Mouse (Mus musculus) neural tube, embryonic 12.5 days (tissue): Measurements from ENCODE around the gene Cyb561d2. TPM values are rescaled to one million over a fixed set of nuclear protein-coding genes. Genes with fewer than 3 reads are reported as not detected.

Experiments
- ATAC-seq: fragments of 200-750 bp; cut with Nextera tagmentation; 2 replicates; pipeline ENCODE4 v1.8.0; 2017; ENCODE audit warnings: low read depth, mild to moderate bottlenecking, moderate TSS enrichment, moderate library complexity; ENCODE audit not compliant: low FRiP score
- H3K27ac ChIP-seq: fragments of 300-500 bp; sonication (generic); 2 replicates; pipeline ENCODE4 v1.5.1; 2016
- H3K27me3 ChIP-seq: fragments of 300-500 bp; sonication (generic); replicated peaks from 2 replicates; pipeline ENCODE4 v1.6.1; 2016; ENCODE audit warnings: mild to moderate bottlenecking
- H3K36me3 ChIP-seq: fragments of 300-500 bp; sonication (generic); 2 replicates; pipeline ENCODE4 v1.6.1; 2016; ENCODE audit warnings: mild to moderate bottlenecking
- H3K4me1 ChIP-seq: fragments of 300-500 bp; sonication (generic); 2 replicates; pipeline ENCODE4 v1.6.1; 2016
- H3K4me2 ChIP-seq: fragments of 300-500 bp; sonication (generic); replicated peaks from 2 replicates; pipeline ENCODE4 v1.6.1; 2016; ENCODE audit warnings: mild to moderate bottlenecking
- H3K4me3 ChIP-seq: fragments of 300-500 bp; sonication (generic); 2 replicates; pipeline ENCODE4 v1.5.1; 2016
- H3K9ac ChIP-seq: fragments of 300-500 bp; sonication (generic); 2 replicates; pipeline ENCODE4 v1.6.1; 2016; ENCODE audit warnings: mild to moderate bottlenecking
- H3K9me3 ChIP-seq: fragments of 300-500 bp; sonication (generic); 2 replicates; pipeline ENCODE4 v1.6.1; 2016; ENCODE audit warnings: mild to moderate bottlenecking
- WGBS: fragments of 180-500 bp; shearing (Covaris S2); methylation state at CpG from one replicate; pipeline ENCODE4 v1.1.7; 2016; 5-methylcytosine and 5-hydroxymethylcytosine counted together
- polyA plus RNA-seq: library from polyadenylated mRNA; unstranded; fragments of >200 nt; fragmentation: Nextera tagmentation; extraction: Ambion mirVana; gene quantifications from 2 replicates; pipeline ENCODE4 v1.2.1, GENCODE M21; 2016

The Cyb561d2 gene
- polyA plus RNA-seq = 24.2 and 25.4 TPM in 2 replicates

DNA sequence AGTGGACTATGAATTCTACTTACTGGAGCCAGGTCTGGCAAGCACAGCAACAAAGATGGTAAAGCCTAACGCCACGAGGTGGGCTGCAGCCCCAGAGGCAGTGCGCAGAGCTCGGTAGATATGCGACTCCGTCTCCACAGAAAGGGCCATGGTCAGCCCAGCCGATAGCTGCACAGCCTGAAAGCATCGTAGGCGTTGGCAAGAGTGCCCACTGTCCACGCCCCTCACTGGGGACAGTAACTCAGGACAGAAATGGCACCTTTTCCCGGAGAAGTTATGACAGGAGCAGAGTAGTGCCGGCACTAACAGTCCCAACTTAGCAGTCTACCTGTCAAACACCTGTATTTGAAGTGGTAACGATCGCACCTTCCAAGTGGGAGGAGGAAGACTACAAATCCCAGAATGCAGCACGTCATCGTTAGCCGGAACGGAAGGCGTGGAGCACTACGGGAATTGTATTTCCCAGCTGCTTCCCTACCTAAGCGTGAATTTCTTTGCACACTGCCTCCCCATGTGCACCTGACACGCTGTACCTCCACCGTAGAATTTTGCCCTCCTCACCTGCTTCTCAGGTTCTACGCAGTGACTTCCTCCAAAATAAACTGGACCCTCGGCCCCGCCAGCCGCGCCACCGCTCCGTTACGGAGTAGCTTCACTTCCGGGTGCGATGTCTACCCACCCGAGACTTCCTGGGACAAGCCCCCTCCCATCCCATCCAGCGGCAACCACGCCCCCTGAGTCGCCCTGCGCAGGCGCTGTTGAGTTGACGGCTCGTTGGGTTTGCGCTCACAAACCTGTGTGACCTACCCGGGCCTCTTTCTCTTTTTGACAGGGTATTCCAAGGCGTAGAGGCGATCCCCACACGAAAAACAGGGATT is at the start of gene Cyb561d2, which contains the start of gene Nprl2:
TSS of gene Cyb561d2 (minus strand) at position 720 of the 878 bp plus-strand sequence.
TSS of gene Nprl2 (plus strand) at position 753 of the 878 bp plus-strand sequence.
- no peak within 1 kb of the TSS for H3K27ac ChIP-seq
- H3K27me3 ChIP-seq = no peaks in the 10 kb centered on the region
- H3K4me3 ChIP-seq = peak within 1 kb of the TSS; percentile 65
- WGBS = under 1% methylated on average over 46 of the region's 46 CpGs
- H3K9me3 ChIP-seq = no peaks in the 10 kb centered on the region
- peaks cover 50% of the 10 kb centered on the region for H3K36me3 ChIP-seq
- ATAC-seq = peak; percentile 81
- H3K4me1 ChIP-seq = peaks cover 34% of the 10 kb centered on the region
- H3K4me2 ChIP-seq = peak within 1 kb of the TSS; percentile 90
- peak within 1 kb of the TSS; percentile 69 for H3K9ac ChIP-seq

DNA sequence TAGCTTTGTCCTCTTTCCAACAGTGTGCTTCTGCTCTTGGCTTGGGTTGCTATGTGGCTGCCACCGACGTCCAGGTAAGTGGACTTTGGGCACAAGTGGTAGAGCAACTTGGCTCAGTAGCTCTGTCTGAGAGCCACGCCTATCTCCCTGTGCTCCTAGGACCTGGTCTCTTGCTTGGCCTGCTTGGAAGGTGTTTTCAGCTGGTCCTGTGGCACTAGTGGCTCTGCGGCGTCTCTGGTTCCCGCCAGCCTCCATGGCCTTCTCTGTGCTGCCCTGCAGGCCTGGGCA is 48.7 kb upstream of the Cyb561d2 start:
- peaks cover 44% of the 10 kb centered on the region for H3K36me3 ChIP-seq
- no peak for ATAC-seq
- H3K27ac ChIP-seq = no peak overlapping the region
- no peak overlapping the region for H3K4me3 ChIP-seq
- H3K4me2 ChIP-seq = no peak overlapping the region
- peaks cover 12% of the 10 kb centered on the region for H3K4me1 ChIP-seq
- no peak overlapping the region for H3K9ac ChIP-seq
- H3K27me3 ChIP-seq = no peaks in the 10 kb centered on the region
- no peaks in the 10 kb centered on the region for H3K9me3 ChIP-seq
- WGBS = 97% methylated on average over 6 of the region's 6 CpGs

DNA sequence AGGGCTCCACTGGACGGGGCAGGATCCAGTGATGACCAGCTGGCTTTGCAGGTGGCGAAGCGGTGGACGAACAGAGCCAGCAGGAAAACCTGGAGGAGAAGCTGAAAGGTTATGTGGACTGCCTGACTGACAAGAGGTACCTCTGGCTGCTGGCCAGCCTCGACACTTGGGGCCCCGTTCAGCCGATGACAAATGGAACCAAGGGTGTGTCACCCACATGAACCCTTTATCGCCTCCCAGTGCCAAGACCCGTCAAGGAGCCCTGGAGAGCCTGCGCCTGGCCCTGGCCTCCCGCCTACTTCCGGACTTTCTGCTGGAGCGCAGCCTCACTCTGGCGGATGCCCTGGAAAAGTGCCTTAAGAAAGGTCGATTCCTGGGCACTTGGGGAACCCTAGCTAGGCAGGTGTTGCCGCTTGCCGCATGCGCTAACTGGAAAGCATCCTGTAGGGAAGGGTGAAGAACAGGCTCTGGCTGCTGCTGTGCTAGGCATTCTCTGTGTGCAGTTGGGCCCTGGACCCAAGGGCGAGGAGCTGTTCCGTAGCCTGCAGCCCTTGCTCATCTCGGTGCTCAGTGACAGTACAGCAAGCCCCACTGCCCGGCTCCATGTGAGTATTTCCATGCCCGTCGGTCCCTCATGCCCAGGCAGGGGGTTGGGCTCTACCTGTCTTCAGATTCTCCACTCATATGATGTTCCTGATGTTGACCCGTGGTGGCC is 48.2 kb upstream of the Cyb561d2 start:
- Histone ChIP-seq H3K9ac (no peak overlapping the region), H3K4me1 (peaks cover 12% of the 10 kb centered on the region), H3K36me3 (peaks cover 44% of the 10 kb centered on the region), H3K27ac (no peak overlapping the region), H3K27me3 (no peaks in the 10 kb centered on the region), H3K4me3 (no peak overlapping the region), H3K4me2 (no peak overlapping the region), H3K9me3 (no peaks in the 10 kb centered on the region)
- 91% methylated on average over 25 of the region's 25 CpGs for WGBS
- ATAC-seq = no peak

DNA sequence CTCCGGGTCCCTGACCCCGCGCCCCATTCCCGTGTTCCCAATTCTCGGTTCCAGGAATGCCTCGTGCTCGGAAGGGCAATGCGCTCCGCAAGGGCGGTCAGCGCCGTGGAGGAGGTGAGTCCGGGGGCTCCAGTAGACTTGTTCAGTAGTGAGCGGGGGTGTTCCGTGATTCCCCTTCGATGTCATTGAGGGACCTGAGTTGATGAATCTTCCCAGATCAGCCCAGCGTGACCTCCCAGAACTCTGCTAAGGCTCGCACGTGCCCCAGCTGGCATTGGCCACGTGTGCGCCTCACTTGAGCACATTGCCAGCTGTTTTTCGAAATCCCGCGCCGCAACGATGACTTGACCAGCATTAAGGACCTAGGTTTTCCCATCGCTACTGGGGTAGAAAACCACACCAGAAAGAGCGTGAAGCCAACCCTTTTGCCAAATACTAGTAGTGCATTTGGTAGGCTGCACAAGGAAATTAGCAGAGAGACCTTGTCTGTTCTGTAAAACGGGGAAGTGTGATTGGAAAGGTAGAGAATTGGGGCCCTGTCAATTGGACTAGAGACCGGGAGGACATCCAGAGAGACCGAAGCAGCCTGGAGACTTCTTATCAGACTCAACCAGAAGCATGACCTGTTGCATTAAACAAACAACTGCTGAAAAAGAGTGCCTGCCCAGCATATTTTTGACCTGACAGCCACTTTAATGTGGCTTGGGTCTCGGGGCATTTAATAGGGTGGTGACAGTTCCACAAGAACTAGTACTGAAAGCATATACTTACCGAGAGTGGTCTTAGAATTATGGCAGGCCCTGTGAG is 46.0 kb upstream of the Cyb561d2 start:
- H3K9ac ChIP-seq = peak overlapping the region; percentile 55
- H3K36me3 ChIP-seq = peaks cover 37% of the 10 kb centered on the region
- WGBS = 7% methylated on average over 33 of the region's 33 CpGs
- H3K4me2 ChIP-seq = peak overlapping the region; percentile 85
- peaks cover 12% of the 10 kb centered on the region for H3K4me1 ChIP-seq
- no peak overlapping the region for H3K27ac ChIP-seq
- H3K9me3 ChIP-seq = no peaks in the 10 kb centered on the region
- peak; percentile 62; the same call in 1 of the 2 replicates for ATAC-seq
- no peaks in the 10 kb centered on the region for H3K27me3 ChIP-seq
- peak overlapping the region; percentile 74 for H3K4me3 ChIP-seq

DNA sequence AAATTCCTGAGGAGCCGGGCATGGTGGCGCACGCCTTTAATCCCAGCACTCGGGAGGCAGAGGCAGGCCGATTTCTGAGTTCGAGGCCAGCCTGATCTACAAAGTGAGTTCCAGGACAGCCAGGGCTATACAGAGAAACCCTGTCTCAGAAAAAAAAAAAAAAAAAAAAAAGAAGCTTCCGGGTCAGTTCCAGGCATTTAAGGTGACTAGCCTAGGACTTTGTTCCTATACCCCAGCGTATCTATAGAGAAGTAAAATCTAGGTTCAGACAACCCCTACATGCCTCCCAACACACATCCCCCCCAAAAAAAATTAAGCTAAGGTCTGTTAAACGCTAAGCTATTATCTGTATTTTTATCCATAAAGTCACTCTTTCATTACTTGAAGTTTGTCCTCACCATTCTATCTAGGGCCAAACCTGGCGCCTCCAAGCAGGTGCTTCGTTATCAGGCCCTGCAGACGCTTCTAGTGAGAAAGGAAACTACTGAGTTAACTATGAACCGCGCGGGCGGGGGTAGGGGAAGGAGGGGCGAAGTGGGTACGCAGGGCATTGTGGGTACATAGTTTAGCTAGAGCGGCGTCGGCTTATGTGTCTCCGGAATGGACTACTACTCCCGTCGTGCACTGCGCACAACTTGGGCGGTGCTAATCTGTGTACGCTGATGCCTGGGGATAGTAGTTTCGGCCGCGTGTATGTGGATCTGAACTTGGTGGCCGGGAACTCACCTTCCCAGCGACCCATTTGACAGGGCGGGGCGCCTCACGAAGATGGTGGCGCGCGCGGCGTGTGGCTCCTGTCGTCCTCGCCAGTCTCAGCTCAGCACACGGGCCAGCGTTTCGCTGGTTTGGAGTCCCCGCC is 45.2 kb upstream of the Cyb561d2 start, which contains the start of gene Ifrd2:
TSS of gene Ifrd2 (plus strand) at position 669 of the 859 bp plus-strand sequence.
- no peaks in the 10 kb centered on the region for H3K27me3 ChIP-seq
- WGBS = 14% methylated on average over 46 of the region's 46 CpGs
- peak within 1 kb of the TSS; percentile 74 for H3K4me3 ChIP-seq
- H3K4me2 ChIP-seq = peak within 1 kb of the TSS; percentile 85
- peak within 1 kb of the TSS; percentile 55 for H3K9ac ChIP-seq
- peak; percentile 97 for ATAC-seq
- no peak within 1 kb of the TSS for H3K27ac ChIP-seq
- H3K9me3 ChIP-seq = no peaks in the 10 kb centered on the region
- peaks cover 14% of the 10 kb centered on the region for H3K4me1 ChIP-seq
- peaks cover 33% of the 10 kb centered on the region for H3K36me3 ChIP-seq

DNA sequence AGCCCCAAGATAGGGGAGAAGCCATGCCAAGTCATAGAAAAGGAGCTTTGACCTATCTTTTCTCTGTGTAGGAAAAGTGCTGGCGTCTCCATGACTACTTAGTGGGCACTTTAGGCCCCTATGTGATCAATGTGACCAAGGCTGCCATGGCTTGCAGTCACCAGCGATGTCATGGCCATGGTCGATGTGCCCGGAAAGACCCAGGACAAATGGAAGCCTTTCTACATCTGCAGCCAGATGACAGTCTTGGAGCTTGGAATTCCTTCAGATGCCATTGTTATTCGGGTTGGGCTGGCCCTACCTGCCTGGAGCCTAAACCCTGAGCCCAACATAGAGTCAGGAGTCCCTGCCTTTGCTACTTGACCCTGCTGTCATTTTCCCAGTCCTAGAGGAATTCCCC is 44.5 kb upstream of the Cyb561d2 start:
- no peak for ATAC-seq
- no peak overlapping the region for H3K4me2 ChIP-seq

DNA sequence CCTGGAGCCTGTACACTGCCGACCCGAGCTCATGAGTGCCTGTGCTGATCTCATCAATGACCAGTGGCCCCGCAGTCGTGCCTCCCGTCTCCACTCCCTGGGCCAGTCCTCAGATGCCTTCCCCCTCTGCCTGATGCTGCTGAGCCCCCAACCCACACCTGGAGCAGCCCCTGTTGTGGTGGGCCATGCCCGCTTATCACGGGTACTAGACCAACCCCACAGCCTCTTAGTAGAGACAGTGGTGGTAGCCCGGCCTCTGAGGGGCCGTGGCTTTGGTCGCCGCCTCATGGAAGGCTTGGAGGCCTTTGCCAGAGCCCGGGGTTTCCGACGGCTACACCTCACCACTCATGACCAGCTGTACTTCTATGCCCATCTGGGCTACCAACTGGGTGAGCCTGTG is 41.2 kb upstream of the Cyb561d2 start:
- H3K4me3 ChIP-seq = no peak overlapping the region
- H3K4me1 ChIP-seq = peaks cover 29% of the 10 kb centered on the region
- H3K36me3 ChIP-seq = peaks cover 9% of the 10 kb centered on the region
- H3K27ac ChIP-seq = no peak overlapping the region
- WGBS = 92% methylated on average over 14 of the region's 14 CpGs
- H3K9ac ChIP-seq = no peak overlapping the region
- ATAC-seq = no peak
- no peak overlapping the region for H3K4me2 ChIP-seq
- no peaks in the 10 kb centered on the region for H3K27me3 ChIP-seq
- H3K9me3 ChIP-seq = no peaks in the 10 kb centered on the region

More for the DNA sequence above, 44.5 kb upstream of the Cyb561d2 start:
- Histone ChIP-seq H3K9me3 (no peaks in the 10 kb centered on the region), H3K27ac (no peak overlapping the region), H3K9ac (no peak overlapping the region), H3K4me1 (peaks cover 20% of the 10 kb centered on the region), H3K27me3 (no peaks in the 10 kb centered on the region), H3K36me3 (peaks cover 26% of the 10 kb centered on the region), H3K4me3 (no peak overlapping the region)
- WGBS = 92% methylated on average over 5 of the region's 5 CpGs

DNA sequence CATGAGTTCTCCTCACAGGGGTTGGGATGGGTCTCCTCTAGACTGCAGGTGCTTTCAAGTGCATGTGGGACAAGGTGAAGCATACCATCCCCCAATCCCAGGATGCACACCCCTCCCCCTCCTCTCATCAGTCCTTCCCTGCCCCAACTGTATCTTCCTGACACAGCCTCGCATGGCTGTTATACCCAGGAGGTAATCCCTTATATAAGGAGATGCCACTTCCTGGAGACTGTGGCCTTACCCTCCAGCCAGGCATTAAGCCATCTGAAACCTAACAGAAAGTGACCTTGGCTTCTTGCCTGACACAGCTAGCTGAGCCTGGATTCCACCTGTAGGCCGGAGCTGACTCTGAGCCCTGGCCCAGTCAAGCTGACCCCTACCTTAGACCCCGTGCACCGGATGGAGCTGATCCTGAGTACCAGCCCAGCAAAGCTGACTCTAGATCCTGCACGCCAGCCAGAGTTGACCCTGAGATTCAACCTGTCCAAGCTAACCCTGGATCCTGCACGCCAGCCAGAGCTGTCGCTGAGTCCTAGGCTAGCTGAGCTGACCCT is 40.6 kb upstream of the Cyb561d2 start:
- Histone ChIP-seq H3K9ac (no peak overlapping the region), H3K27me3 (no peaks in the 10 kb centered on the region), H3K4me3 (no peak overlapping the region), H3K27ac (no peak overlapping the region), H3K4me2 (no peak overlapping the region), H3K9me3 (no peaks in the 10 kb centered on the region), H3K36me3 (peaks cover 9% of the 10 kb centered on the region), H3K4me1 (peaks cover 26% of the 10 kb centered on the region)
- ATAC-seq = no peak
- 91% methylated on average over 7 of the region's 7 CpGs for WGBS

DNA sequence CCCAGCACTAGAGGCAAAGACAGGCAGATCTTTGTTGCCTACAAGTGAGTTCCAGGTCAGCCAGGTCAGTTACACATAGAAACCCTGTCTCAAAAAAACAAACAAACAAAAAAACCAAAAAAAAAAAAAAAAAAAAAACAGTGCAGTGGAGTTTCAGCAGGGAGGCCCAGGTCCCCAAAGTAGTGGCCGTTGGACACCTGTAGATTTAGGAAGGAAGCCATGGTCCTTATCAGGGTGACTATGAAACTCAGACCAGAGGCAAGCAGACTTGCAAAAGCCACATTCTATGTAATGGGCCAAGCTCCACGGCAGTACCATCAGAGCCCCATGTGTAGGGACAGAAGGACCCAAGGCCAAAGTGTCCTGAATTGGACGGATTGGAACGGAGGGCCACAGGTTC is 39.6 kb upstream of the Cyb561d2 start:
- Histone ChIP-seq H3K4me2 (peak overlapping the region; percentile 95), H3K4me1 (peaks cover 36% of the 10 kb centered on the region), H3K36me3 (peaks cover 9% of the 10 kb centered on the region), H3K4me3 (no peak overlapping the region), H3K9ac (no peak overlapping the region), H3K9me3 (no peaks in the 10 kb centered on the region), H3K27ac (no peak overlapping the region), H3K27me3 (no peaks in the 10 kb centered on the region)
- 79% methylated on average over 4 of the region's 4 CpGs for WGBS
- no peak for ATAC-seq

DNA sequence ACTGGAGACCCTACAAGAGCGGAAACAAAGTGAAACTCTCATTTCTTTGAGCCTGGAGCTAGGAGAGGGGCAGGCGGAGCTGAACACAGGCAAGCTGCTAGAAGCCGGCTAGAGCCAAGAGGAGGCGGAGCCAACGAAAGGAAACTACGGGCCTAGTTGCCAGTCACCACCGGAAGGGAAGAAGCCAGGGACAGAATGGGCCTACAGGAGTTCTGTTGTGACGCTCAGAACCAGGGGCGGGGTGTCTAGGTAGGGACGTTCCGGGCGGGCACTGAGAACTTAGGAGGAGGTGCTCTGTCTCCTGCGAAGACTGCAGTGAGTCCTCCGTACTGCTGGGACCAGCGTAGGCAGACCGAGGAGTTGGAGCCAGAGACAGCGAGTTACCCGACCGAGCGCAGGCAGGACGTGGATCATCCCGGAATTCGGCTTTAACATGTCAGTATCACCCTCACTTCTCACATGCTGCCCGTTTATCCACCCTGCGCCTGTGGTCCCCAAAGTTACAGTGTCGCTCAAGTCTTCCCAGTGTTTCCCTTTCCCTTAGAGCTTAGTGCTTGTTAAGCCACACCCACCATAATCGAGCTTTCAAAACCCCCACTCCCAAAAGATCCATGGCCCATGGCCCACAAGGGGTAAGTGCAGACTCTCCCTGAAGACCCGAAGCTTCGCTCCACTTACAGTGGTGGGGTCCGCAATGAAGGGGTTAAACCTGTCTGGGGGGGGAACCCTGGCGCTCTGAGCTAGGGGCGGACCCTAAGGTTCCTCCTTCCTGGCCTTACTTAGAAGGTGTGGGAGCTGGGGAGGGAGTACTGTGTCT is 38.7 kb upstream of the Cyb561d2 start, which contains the start of gene Hyal3:
TSS of gene Hyal3 (plus strand) at position 318 of the 817 bp plus-strand sequence.
- Histone ChIP-seq H3K4me1 (peaks cover 43% of the 10 kb centered on the region), H3K27me3 (no peaks in the 10 kb centered on the region), H3K9me3 (no peaks in the 10 kb centered on the region), H3K9ac (peak within 1 kb of the TSS; percentile 71), H3K4me2 (peak within 1 kb of the TSS; percentile 95), H3K36me3 (peaks cover 9% of the 10 kb centered on the region), H3K27ac (peak within 1 kb of the TSS; percentile 38; the same call in 1 of the 2 replicates), H3K4me3 (peak within 1 kb of the TSS; percentile 55)
- ATAC-seq = peak; percentile 54
- 2% methylated on average over 32 of the region's 32 CpGs for WGBS
